Mouse (Mus musculus): ENCODE results near the gene Eef1b2.

DNA sequence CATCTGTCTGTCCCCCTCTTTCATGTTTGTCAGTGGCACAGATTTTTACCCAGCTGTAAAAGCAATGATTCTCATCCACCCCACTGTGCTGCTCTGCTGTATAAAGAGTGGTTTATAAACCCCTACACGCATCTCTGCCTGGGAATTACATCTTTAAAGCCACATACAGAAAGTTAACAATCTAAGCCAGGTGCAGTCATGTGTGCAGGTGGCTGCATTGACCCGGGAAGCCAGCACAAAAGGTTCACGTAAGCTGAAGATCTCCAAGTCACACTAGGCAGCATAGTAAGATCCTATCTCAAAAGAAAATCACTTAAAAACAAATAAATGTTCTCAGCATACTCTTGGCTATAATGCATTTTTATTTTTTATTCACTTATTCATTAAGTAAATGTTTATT, 47.4 kb upstream of the Eef1b2 start:
- TF ChIP-seq ZNF384 (IDR thresholded peaks at IDR 0.05; ENCODE audit: low read depth, low read length) (no peak), CHD2 (IDR thresholded peaks at IDR 0.05; ENCODE audit: low read depth, low read length) (no peak)
